Mouse (Mus musculus): ENCODE data around the gene Slc35g3. TPM values are rescaled to one million over a fixed set of nuclear protein-coding genes. Genes with fewer than 3 reads are reported as not detected.

Slc35g3 gene
- polyA plus RNA-seq, 1 experiment, result 0.26 TPM

- peak within 1 kb of the TSS; percentile 71 for H3K4me2 ChIP-seq (ENCODE audit: low read depth)
- H3K27me3 ChIP-seq (ENCODE audit: control insufficient read depth, insufficient read depth, insufficient read length), result no peaks in the 10 kb centered on the region
- H3ac ChIP-seq (ENCODE audit: control insufficient read depth, insufficient read length), result peak within 1 kb of the TSS; percentile 42
- TF ChIP-seq MYOD1 (IDR thresholded peaks at IDR 0.05; ENCODE audit: control insufficient read depth in 1 of 3, insufficient read length in 2 of 3, low read depth in 2 of 3) (peak in 2 of 3 experiments; percentile 41 to 47), MYOG (IDR thresholded peaks at IDR 0.05; ENCODE audit: control insufficient read depth in 1 of 3, insufficient read depth in 1 of 3, insufficient read length in 2 of 3, low read depth in 2 of 3) (peak in 1 of 3 experiments; percentile 44), POLR2A (IDR thresholded peaks at IDR 0.05; ENCODE audit: insufficient read length, low read depth) (peak; percentile 11), E2F4 (IDR thresholded peaks at IDR 0.05; ENCODE audit: insufficient read depth) (no peak)
- H3K79me2 ChIP-seq (ENCODE audit: control insufficient read depth, insufficient read depth), result peaks cover 21% of the 10 kb centered on the region
- peak within 1 kb of the TSS; percentile 59 for H3K4me3 ChIP-seq
- peaks cover 2% of the 10 kb centered on the region for H3K36me3 ChIP-seq (ENCODE audit: control insufficient read depth, insufficient read depth)
These were observed 3.7 kb upstream of the Slc35g3 start, which contains the start of gene Zbtb4 for GRCm38 (mm10) chr11:69765221-69766125. Zbtb4 (plus strand) TSS chr11:69765912.

- H3K4me3 ChIP-seq, result no peak overlapping the region
- H3K79me2 ChIP-seq (ENCODE audit: control insufficient read depth, insufficient read depth), result peaks cover 11% of the 10 kb centered on the region
- H3K36me3 ChIP-seq (ENCODE audit: control insufficient read depth, insufficient read depth), result no peaks in the 10 kb centered on the region
- TF ChIP-seq TCF3 (IDR thresholded peaks at IDR 0.05; ENCODE audit: insufficient read length, low read depth), result no peak
- TF ChIP-seq CEBPB (IDR thresholded peaks at IDR 0.05; ENCODE audit: insufficient read depth, poor library complexity, severe bottlenecking), result no peak
- no peak for TF ChIP-seq POLR2A (IDR thresholded peaks at IDR 0.05; ENCODE audit: insufficient read length, low read depth)
- no peak for TF ChIP-seq POLR2AphosphoS2 (IDR thresholded peaks at IDR 0.05; ENCODE audit: insufficient read length, low read depth)
- TF ChIP-seq MYOG (IDR thresholded peaks at IDR 0.05; ENCODE audit: control insufficient read depth in 1 of 3, insufficient read depth in 1 of 3, insufficient read length in 2 of 3, low read depth in 2 of 3), result no peak
- TF ChIP-seq MAX (IDR thresholded peaks at IDR 0.05; ENCODE audit: low read depth), result no peak
- no peak for TF ChIP-seq MYOD1 (IDR thresholded peaks at IDR 0.05; ENCODE audit: control insufficient read depth in 1 of 3, insufficient read length in 2 of 3, low read depth in 2 of 3)
- no peak for TF ChIP-seq SRF (IDR thresholded peaks at IDR 0.05; ENCODE audit: control insufficient read depth, insufficient read length, low read depth)
- TF ChIP-seq E2F4 (IDR thresholded peaks at IDR 0.05; ENCODE audit: insufficient read depth), result no peak
- no peak for TF ChIP-seq REST (IDR thresholded peaks at IDR 0.05; ENCODE audit: insufficient read depth, insufficient read length)
- no peak for TF ChIP-seq TCF12 (IDR thresholded peaks at IDR 0.05; ENCODE audit: insufficient read depth, poor library complexity, severe bottlenecking)
- no peak for TF ChIP-seq USF1 (IDR thresholded peaks at IDR 0.05; ENCODE audit: low read depth)
- no peak overlapping the region for H3K4me2 ChIP-seq (ENCODE audit: low read depth)
- H3ac ChIP-seq (ENCODE audit: control insufficient read depth, insufficient read length), result no peak overlapping the region
- no peaks in the 10 kb centered on the region for H3K27me3 ChIP-seq (ENCODE audit: control insufficient read depth, insufficient read depth, insufficient read length)
These were observed 1.8 kb upstream of the Slc35g3 start for GRCm38 (mm10) chr11:69763551-69763950.

- no peak overlapping the region for H3K4me3 ChIP-seq
- no peak overlapping the region for H3K4me2 ChIP-seq (ENCODE audit: low read depth)
- no peaks in the 10 kb centered on the region for H3K27me3 ChIP-seq (ENCODE audit: control insufficient read depth, insufficient read depth, insufficient read length)
- peaks cover 21% of the 10 kb centered on the region for H3K79me2 ChIP-seq (ENCODE audit: control insufficient read depth, insufficient read depth)
- no peaks in the 10 kb centered on the region for H3K36me3 ChIP-seq (ENCODE audit: control insufficient read depth, insufficient read depth)
- TF ChIP-seq POLR2AphosphoS2 (IDR thresholded peaks at IDR 0.05; ENCODE audit: insufficient read length, low read depth) (no peak), MAX (IDR thresholded peaks at IDR 0.05; ENCODE audit: low read depth) (no peak), SRF (IDR thresholded peaks at IDR 0.05; ENCODE audit: control insufficient read depth, insufficient read length, low read depth) (no peak), MYOG (IDR thresholded peaks at IDR 0.05; ENCODE audit: control insufficient read depth in 1 of 3, insufficient read depth in 1 of 3, insufficient read length in 2 of 3, low read depth in 2 of 3) (no peak), REST (IDR thresholded peaks at IDR 0.05; ENCODE audit: insufficient read depth, insufficient read length) (no peak)
- H3ac ChIP-seq (ENCODE audit: control insufficient read depth, insufficient read length), result no peak overlapping the region
These were observed 917 bp downstream of the Slc35g3 start for GRCm38 (mm10) chr11:69760901-69761200.

GRCm38 (mm10) chr11:69760160-69760900 lies 1.4 kb downstream of the Slc35g3 start:
- H3ac ChIP-seq (ENCODE audit: control insufficient read depth, insufficient read length), result no peak overlapping the region
- TF ChIP-seq MYOD1 (IDR thresholded peaks at IDR 0.05; ENCODE audit: control insufficient read depth in 1 of 3, insufficient read length in 2 of 3, low read depth in 2 of 3), result peak in 1 of 3 experiments; percentile 1
- no peak for TF ChIP-seq POLR2AphosphoS2 (IDR thresholded peaks at IDR 0.05; ENCODE audit: insufficient read length, low read depth)
- no peaks in the 10 kb centered on the region for H3K27me3 ChIP-seq (ENCODE audit: control insufficient read depth, insufficient read depth, insufficient read length)
- H3K4me2 ChIP-seq (ENCODE audit: low read depth), result peak overlapping the region; percentile 98
- H3K4me3 ChIP-seq, result peak overlapping the region; percentile 61
- H3K79me2 ChIP-seq (ENCODE audit: control insufficient read depth, insufficient read depth), result peaks cover 27% of the 10 kb centered on the region
- H3K36me3 ChIP-seq (ENCODE audit: control insufficient read depth, insufficient read depth), result no peaks in the 10 kb centered on the region

All from myocyte (in vitro differentiated cells).